Mouse (Mus musculus) brown adipose tissue, adult 24 weeks (tissue): Measurements from ENCODE around the gene Cbx1. TPM values are rescaled to one million over a fixed set of nuclear protein-coding genes. Genes with fewer than 3 reads are reported as not detected.

Experiments
- H3K27ac ChIP-seq: fragments of 200-500 bp; replicated peaks from 2 replicates; pipeline ENCODE4 v1.5.1; 2012; ENCODE audit warnings: low read depth, mild to moderate bottlenecking, low read length
- H3K4me1 ChIP-seq: fragments of 200-500 bp; 2 replicates; pipeline ENCODE4 v1.6.1; 2012; ENCODE audit warnings: low read length, mixed read lengths; ENCODE audit not compliant: control insufficient read depth, insufficient read depth, insufficient read length
- H3K4me3 ChIP-seq: fragments of 200-500 bp; 2 replicates; pipeline ENCODE4 v1.5.1; 2012; ENCODE audit warnings: low read depth, mild to moderate bottlenecking, low read length, moderate library complexity; ENCODE audit not compliant: insufficient read depth
- polyA plus RNA-seq: library from polyadenylated mRNA; stranded (reverse); fragments of >200 nt; gene quantifications from 2 replicates; pipeline ENCODE4 v1.2.4, GENCODE M21; 2012; ENCODE audit not compliant: missing spikeins, insufficient read depth, insufficient read length

Gene Cbx1
- polyA plus RNA-seq, 1 experiment, result 24.3 TPM

DNA sequence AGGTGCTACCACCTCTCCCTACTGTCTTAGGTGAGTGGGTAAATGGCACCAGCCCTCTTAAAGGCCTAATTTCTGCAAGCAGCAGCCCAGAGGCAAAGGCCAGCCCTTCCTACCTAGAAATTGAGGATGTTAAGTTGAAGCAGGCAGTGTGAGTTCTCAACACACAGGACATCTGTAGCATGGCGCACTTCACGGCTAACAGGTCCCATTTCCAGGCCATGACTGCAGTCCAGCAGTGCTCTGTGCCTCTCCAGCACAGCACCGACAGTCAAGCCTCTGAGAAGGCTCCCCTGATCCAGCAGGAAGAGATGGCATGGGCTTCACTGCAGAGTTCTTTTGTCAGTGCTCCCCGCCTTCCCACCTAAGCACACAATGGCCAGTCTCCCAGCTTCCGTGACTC is 28.1 kb downstream of the Cbx1 start:
- H3K27ac ChIP-seq, result no peak overlapping the region
- H3K4me3 ChIP-seq, result no peak overlapping the region
- H3K4me1 ChIP-seq, result peaks cover 2% of the 10 kb centered on the region

DNA sequence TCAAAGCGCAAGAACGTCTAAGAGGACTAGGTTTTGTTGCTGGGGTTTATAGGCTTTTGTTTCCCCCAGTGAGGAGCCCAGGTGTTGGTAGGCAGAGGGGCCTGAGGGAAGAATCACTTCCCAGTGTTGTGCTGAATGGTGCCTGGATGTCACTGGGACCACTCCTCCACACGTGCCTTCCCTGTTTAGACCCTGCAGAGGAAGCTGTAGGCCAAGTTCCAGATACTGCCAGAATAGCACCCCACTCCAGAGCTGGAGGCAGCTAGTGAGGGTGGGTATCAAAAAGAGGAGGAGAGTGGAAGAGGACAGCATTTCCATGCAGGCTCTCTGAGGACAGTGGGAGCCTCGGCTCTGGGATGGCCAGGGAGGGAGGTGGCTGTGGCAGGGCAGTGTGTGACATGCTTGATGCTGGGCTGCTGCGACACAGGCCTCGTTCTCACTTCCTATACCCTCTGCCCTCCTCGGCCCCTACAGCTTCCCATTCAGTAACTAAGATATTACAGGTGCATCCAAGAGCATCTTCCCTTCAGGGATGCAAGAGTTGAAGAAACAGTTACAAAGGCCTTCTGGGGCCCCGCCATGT is 29.3 kb downstream of the Cbx1 start:
- H3K27ac ChIP-seq, result no peak overlapping the region
- H3K4me1 ChIP-seq, result peaks cover 6% of the 10 kb centered on the region
- H3K4me3 ChIP-seq, result no peak overlapping the region

DNA sequence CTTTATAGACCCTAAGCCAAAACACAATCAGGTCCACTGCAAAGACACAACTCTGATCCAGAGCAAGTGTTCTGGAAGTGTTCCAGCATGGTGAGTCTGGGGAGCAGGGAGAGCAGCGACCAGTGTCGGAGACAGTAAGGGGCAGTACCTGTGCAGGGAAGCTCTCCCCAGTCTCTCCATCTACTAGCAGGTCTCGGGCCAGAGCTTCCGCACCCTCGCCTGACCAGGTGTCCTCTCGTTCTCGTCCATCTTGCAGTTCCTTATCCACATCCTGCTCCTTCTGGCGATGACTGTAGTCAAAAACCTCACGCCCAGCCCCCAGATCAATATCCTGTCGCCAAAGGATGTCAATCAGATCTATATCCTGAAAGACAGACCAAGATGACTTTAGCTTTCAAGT is 33.0 kb downstream of the Cbx1 start:
- H3K4me3 ChIP-seq, result no peak overlapping the region; the same call in 1 of the 2 replicates
- no peak overlapping the region for H3K27ac ChIP-seq
- H3K4me1 ChIP-seq, result peaks cover 7% of the 10 kb centered on the region; the same call in 1 of the 2 replicates

DNA sequence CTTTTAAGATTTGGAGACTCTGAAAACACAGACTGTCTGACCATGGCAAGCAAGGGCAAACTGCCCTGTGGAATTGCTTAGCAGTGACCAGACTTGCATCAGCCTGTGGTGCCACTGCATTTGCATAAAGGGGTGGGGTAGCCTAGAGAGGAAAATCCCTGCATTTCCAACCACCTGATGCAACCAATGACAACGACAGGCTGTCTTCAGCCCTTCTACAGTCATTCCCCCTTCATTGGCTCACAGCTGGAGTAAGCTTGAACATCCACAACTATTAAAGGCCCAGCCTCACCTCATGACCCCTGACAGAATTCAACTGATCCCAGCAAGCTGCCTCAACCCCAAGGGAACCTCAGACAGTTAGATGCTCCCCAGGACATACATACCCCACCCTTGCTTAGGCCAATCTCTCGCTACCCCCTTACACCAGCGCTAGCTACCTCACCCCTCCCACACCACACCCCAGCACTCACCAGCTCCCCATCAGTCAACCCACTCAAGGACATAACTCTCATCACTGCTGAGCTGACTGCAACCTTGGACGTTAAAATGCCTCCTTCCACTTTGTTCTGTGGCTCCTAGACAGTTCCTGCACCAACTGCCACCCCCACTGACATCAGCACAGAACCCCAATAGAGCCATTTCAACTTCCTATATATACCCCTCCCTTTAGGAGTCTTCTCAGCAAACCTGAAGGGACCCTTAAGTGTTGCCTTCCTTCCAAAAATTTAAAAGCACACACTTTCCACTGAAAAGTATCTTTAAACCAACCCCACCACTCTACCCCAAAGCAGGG is 33.9 kb downstream of the Cbx1 start:
- H3K4me1 ChIP-seq, result peaks cover 13% of the 10 kb centered on the region; the same call in 1 of the 2 replicates
- H3K27ac ChIP-seq, result peak overlapping the region; percentile 33; the same call in 1 of the 2 replicates
- H3K4me3 ChIP-seq, result peak overlapping the region; percentile 66

DNA sequence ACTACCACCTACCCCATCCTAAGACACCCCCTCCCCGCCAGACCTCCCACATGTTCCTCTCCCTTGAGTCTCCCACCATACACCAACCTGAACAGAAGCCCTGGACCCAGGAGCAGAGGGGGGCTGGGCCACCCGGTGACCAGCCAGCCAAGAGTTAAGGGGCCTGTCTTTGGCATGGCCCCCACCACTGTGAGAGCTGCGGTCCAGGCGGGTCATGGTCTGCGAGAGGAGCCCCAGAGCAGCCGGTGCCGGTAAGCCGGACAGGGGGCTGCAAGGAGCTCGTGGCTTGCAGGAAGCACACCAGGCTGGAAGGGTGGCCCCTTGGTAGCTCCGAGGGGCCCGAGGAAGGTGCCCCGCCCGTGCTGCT is 34.5 kb downstream of the Cbx1 start:
- Histone ChIP-seq H3K4me1 (peaks cover 13% of the 10 kb centered on the region; the same call in 1 of the 2 replicates), H3K27ac (no peak overlapping the region), H3K4me3 (peak overlapping the region; percentile 66)

DNA sequence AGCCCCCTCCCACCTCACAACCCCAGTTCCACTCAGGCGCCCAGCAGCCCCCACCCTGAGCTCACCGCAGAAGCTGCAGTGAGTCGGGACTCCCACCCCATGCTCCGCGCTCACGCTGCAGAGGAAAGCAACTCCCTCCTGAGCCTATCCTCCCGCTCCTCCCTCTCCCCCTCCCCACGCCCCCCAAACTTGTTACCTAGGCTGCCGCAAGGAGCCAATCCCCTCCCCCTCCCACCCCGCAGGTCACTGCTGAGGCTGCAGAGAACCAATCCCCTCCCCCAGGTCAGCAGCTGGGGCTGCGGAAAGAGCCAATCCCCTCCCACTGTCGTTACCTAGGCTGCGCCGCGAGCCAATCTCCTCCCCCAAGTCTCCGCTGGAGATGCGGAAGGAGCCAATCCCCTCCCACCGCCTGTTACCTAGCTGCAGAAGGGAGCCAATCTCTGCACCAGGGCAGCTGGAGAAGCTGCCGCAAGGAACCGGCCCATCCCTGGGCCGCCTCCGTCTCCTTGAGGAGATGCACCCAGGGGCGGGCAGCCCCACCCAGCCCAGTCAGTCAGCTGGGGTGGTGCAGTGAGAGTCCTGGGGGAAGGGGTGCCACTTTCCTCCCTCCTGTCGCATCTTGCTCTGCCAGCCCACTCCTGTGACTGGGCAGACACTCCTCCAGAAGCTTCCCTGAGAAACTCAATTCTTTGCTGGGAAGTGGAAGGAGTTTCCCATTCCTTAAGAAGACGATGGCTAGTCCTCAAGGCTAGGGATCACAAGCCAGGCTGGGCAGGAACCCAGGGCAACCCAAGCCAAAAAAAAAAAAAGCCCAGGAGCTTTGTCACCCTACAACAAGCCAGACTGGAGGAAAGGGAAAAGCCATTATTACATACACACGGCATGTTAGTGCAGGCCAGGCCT is 35.2 kb downstream of the Cbx1 start:
- peaks cover 13% of the 10 kb centered on the region; the same call in 1 of the 2 replicates for H3K4me1 ChIP-seq
- H3K4me3 ChIP-seq, result peak overlapping the region; percentile 66
- H3K27ac ChIP-seq, result peak overlapping the region; percentile 57

DNA sequence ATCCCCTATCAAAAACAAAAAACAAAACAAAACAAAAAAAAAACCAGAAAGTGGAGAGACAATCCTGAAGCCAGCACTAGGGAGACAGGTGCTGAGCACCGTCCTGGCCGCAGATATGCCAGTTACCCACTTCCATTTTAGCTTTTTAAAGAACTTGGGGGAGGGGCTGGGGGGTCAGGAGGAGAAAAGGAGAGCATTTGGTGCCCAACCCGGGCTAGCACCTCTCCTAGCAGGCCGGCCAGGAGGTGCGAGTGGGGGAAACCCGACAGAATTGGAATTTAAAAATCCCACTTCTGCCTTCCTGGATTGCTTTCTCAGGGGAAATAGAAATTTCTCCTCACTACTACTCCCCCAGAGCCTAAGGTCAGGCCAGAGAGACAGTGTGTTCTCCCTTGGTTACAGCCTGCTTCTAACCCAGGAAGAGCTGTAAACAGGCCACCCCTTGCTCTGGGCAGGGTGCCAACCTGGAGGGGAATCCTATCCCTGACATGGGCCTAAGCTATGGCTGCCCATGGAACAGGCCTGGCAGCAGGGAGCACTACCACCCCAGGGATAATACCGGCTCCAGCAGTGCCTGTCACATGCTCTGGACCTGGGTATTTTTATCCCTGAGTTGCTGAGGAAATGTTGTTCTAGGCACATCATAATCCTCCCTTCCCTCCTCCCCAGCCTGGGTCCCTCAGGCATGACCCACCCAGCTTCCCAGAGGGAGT is 36.0 kb downstream of the Cbx1 start:
- Histone ChIP-seq H3K4me3 (peak overlapping the region; percentile 66), H3K27ac (peak overlapping the region; percentile 57), H3K4me1 (peaks cover 13% of the 10 kb centered on the region; the same call in 1 of the 2 replicates)

DNA sequence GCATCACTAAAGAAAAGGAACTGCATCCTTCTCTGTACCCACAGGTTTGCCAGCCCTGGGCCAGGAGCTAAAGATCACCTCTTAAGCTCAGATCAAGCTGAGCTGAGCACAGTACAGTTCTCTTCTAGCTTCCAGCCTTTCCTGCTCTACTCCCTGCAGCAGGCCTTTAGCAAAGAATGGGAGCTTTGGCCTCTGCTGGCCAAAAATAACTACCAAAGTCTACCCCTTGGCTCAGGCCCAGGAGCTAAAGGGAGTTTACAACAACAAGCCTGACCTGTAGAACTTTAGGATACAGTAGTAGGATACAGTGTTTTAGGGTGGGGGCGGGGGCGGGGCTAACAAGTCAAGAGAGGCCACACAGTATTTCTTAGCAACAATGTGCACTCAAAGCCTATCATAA is 37.6 kb downstream of the Cbx1 start:
- peaks cover 13% of the 10 kb centered on the region; the same call in 1 of the 2 replicates for H3K4me1 ChIP-seq
- peak overlapping the region; percentile 66 for H3K4me3 ChIP-seq
- H3K27ac ChIP-seq, result no peak overlapping the region

DNA sequence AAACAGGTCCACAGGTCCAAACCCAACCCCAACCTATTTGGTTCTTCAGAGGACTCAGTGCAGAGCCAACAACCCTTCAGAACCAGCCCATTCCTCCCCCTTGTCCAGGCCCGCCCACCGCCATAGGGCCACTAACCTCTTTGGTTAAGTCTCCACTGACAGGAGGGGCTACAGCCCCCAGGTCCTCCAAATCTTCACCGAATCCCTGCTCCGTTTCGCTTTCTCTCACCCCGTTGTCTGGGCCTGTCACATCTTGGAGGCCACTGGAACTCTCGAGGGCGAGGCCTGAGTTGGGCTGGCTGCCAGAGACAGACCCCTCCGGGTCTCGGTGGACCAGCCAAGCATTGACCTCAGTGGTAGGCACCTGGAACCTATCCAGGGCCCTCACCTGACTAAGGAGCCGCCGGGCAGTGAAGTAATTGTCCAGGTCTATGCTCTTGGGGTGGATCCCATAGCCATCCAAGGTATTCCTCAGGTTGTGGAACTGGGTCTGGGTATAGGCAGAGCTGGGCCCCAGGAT is 38.2 kb downstream of the Cbx1 start:
- H3K4me3 ChIP-seq, result peak overlapping the region; percentile 66
- peak overlapping the region; percentile 82 for H3K27ac ChIP-seq

DNA sequence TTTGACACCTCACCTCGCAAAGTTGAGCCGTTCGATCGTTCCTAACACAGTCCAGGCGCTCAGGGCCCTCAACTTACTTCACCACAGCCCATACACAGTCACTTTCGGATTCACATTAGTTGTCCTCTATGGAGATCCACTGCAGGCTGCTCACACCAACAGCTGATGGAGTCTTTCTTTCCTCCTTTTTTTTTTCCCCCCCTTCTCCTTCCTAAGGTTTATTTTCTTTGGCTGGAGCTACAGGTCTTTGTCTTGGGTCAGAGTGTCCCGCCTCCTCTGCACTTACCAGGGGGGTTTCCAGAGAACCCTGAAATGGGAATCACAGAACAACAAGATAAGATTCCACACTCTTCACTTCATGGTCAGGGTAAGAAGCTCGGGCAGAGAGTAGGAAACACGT is 39.0 kb downstream of the Cbx1 start:
- Histone ChIP-seq H3K4me1 (peaks cover 11% of the 10 kb centered on the region; the same call in 1 of the 2 replicates), H3K27ac (peak overlapping the region; percentile 82), H3K4me3 (peak overlapping the region; percentile 66)

More for the DNA sequence above, 38.2 kb downstream of the Cbx1 start:
- peaks cover 13% of the 10 kb centered on the region; the same call in 1 of the 2 replicates for H3K4me1 ChIP-seq

DNA sequence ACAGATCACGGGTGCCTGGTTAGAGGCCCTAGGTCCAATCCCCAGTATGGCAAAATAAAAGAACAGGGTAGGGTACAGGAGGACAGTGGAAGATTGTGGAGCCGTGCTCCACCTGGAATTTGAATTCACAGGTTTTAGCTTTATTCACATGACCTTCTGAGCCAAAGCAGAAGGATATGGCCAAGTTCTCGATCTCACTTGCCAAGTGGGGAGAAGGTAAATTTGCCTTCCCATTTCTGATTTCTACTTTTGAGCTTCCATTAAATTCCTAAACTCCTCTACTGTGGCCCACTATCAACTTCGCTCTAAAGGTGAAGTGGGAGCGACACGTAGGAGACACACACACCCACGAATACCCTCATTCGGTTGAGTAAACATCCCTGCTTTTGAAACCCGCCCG is 40.0 kb downstream of the Cbx1 start:
- H3K4me3 ChIP-seq, result peak overlapping the region; percentile 88
- H3K27ac ChIP-seq, result peak overlapping the region; percentile 95
- H3K4me1 ChIP-seq, result peaks cover 9% of the 10 kb centered on the region; the same call in 1 of the 2 replicates

DNA sequence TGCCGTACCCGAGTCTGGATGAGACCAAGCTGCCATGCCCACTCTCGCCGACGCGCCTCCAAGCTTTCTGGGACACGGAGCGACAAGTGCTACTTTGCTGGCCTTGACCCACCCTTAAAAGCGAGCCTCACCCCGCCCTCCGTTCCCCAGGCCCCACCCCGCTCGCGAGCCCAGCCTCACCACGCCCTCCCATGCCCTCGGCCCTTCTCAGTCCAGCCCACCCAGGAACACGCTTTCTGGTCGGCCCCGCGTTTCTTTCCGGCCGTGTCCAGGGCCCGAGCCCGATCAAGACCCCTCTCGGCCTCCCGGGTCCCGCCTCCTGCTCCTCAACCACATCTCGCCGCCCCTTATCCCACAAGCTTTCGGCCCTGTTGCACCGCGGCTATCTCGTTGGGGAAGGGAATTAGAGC is 40.5 kb downstream of the Cbx1 start:
- peak overlapping the region; percentile 88 for H3K4me3 ChIP-seq
- H3K4me1 ChIP-seq, result peaks cover 9% of the 10 kb centered on the region; the same call in 1 of the 2 replicates
- peak overlapping the region; percentile 96 for H3K27ac ChIP-seq

DNA sequence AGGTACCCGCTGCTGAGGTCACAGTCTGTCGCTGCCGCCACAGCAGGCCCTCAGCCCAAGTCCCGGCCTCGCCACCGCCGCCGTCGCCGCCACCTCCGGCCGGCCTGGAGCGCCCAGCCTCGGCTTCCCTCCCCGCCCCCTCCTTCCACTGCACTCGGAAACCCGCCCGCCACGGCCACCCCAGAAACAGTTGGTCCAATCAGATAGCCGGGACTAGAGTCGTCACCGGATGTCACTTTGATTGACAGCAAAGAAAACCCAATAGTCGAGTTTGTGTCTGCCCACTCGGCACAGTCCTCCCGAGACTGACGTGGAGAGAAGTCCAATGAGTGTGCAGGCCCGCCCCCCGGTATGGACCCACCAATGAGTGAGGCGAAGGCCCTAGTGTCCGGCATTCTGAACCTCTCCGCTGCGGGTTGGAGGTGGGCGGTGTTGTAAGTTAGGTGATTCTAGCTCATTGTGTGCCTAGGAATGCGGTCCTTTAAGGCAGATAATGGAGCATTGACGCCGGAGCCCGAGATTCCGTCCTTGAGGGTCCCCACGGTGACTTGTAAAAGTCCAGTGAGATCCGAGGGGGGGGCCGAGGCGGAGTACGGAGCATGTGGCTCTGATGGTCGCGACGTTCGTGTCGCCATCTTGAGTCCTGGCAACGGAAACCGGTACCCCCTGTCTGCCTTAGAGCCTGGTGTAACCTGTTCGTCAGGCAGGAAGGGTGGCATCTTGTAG is 41.0 kb downstream of the Cbx1 start, which contains the start of gene Nfe2l1:
TSS of gene Nfe2l1 (minus strand) at position 156 of the 726 bp plus-strand sequence.
- Histone ChIP-seq H3K4me1 (peaks cover 9% of the 10 kb centered on the region; the same call in 1 of the 2 replicates), H3K4me3 (peak within 1 kb of the TSS; percentile 88), H3K27ac (peak within 1 kb of the TSS; percentile 96)
